Mouse (Mus musculus) Muller cell, postnatal 12 days (primary cell): ENCODE measurements around the gene Gm28372.

Experiments used
- DNase-seq: peaks from one replicate; pipeline ENCODE4 v3.0.0-alpha.2; 2015; ENCODE audit errors: inconsistent ontology term

The Gm28372 gene

GRCm38 (mm10) chr2:130411558-130412495 is 6.8 kb downstream of the Gm28372 start:
- peak; percentile 79 for DNase-seq

DNA sequence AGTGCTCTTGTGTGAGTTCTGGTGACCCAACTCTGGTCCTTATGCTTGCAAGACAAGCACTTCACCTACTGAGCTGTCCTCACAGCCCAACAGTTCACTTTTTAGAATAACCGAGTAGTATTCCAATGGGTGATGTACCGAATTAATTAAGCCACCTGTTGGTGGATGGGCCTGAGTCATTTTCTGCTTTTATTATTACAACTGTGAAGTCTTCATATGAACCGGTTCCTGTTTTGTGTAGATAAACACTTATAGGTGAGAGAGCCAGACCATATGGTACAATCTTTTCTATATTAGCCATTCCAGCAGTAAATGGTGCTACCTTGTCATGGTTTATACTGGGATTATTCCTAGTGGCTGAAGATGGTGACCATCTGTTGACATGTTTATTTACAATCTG is 7.7 kb downstream of the Gm28372 start:
- no peak for DNase-seq

DNA sequence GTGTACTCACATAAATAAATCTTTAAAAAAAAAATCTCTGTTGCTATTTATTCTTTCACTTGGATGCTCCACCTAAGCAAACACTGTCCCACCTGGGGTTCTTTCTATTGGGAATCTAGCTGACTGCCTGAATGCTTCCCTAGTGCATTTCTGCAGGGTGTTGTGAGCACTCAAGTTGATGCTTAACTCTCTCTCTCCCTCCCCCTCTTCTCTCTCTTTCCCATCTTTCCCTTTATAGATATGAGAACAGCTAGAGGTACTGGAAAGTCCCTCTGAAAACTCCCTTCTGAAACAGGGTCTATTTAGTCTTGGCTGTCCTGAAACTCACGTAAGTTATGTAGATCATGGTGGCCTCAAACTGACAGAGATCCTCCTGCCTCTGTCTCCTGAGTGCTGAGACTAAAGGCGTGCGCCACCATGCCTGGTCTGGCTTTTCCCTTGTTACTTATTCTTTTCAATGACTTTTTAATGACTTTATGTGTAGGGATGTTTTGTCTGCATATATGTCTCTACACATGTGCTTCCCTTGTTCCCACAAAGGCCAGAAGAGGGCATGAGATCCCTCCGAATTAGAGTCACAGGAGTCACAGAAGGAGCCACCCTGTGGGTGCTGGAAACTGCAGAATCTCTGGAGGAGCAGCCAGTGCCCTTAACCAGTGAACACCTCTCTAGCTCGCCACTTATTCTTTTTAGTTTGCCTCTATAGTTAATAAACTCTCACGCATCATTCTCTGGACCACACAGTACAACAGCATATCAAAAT is 9.2 kb downstream of the Gm28372 start:
- DNase-seq: no peak

DNA sequence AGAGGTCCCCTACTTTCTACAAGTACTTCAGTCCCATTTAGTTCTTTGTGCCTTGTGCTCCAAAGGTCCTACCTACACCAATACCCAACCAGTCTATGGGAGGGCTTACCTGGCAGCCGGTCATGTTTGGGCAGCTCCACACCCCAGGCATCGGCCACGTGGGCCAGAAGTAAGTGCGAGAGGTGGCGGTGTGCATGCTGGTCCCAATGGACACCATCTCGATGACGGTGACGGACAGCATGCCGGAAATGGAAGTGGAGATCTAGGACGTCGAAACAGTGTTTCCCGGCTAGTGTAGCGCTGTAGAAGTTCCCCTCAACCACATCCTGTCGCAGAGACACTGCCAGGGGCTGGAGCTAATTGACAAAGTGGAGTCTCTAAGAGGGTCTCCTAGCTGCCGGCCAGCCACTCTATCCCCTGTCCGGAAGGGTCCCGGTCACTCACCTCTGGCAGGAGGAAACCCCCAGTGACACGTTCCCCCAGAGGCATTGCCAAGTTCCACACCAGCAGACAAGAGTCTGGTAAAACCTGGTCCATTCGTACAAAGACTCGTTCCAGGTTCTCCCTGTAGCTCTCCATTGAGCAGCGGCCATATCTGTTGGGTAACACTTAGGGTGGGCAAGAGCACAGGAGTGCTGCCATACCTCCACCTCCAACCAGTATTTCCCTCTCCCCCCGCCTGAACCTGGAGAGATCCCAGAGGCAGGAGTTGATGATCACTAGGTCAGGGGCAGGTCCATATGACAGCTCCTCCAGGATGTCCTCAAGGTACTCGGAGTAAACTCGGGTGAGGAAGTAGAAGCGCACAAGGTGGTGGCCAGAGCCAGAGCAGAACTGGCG is 17.0 kb downstream of the Gm28372 start:
- DNase-seq: no peak

GRCm38 (mm10) chr2:130423397-130424125 is 18.5 kb downstream of the Gm28372 start:
- peak; percentile 80 for DNase-seq

GRCm38 (mm10) chr2:130424126-130424853 is 19.3 kb downstream of the Gm28372 start, which contains the start of the genes Vps16 and Pced1a:
Vps16 (plus strand) TSS chr2:130424339.
Pced1a (minus strand) TSS chr2:130424701.
- DNase-seq: peak; percentile 93

- DNase-seq: peak; percentile 31
Measured at GRCm38 (mm10) chr2:130425112-130425511, 20.1 kb downstream of the Gm28372 start.

- no peak for DNase-seq
Measured at GRCm38 (mm10) chr2:130429851-130430250, 24.8 kb downstream of the Gm28372 start.

GRCm38 (mm10) chr2:130430484-130430883 is 25.4 kb downstream of the Gm28372 start:
- DNase-seq: no peak

DNA sequence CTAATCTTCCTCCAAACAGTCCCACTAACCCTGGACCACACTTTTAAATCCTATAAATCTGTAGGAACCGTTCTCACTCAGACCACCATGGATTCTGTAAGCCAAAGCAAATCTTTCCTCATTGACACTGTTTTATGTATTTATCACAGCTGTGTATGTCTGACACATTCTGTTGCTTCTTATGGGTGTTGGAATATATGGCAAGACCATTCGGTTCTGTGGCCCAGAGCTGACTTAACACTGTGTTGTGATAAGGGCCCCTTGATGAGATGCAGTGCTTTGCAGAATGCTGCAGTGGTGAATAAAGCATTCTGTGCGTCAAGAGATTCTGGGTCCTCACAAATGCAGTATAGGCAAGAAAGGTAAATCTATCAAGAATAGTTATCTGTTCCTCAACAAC is 27.1 kb downstream of the Gm28372 start:
- no peak for DNase-seq

GRCm38 (mm10) chr2:130433152-130433551 is 28.1 kb downstream of the Gm28372 start:
- no peak for DNase-seq

- no peak for DNase-seq
Measured at GRCm38 (mm10) chr2:130436769-130437168, 31.7 kb downstream of the Gm28372 start.

DNA sequence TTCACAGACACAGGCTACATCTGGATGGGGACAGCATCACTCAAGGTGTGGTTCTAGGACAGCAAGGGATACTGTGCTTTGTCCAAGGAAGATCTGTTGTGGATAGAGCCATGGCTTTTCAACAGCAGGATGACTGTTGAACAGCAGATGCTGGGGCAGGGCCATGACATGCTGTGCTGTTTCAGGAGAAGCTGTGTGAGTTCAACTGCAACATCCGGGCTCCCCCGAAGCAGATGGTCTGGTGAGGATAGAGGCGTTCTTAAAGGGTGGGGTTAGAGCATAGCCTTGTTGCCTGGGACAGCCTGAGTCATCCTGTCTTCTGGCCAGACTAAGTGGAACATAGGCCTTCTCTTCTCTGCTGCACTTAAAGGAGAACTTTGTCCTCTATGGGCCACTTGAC is 33.8 kb downstream of the Gm28372 start:
- DNase-seq: no peak

DNA sequence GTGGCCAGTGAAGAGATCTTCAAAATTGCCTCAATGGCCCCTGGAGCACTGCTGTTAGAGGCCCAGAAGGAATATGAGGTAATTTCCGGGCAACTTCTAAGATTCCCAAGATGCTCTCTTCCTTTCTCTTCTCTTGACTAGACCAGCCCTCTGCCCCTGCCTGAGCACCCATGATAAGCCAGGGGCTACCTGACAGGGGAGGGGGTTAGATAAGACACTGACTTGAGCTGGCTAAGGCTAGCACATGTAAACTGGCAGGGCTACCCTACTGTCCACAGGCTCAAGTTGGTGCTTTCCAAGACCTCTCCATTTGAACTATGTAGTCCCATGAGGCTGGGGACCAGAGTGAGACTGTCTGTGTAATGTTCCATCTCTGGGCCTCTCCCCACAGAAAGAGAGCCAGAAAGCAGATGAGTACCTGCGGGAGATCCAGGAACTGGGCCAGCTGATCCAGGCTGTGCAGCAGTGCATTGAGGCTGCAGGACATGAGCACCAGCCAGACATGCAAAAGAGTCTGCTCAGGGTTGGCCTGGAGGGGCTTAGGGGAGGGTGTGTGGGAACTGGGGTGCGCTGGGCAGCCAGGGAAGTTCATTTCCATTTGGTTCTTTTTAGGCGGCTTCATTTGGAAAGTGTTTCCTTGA is 34.9 kb downstream of the Gm28372 start:
- DNase-seq: no peak

DNA sequence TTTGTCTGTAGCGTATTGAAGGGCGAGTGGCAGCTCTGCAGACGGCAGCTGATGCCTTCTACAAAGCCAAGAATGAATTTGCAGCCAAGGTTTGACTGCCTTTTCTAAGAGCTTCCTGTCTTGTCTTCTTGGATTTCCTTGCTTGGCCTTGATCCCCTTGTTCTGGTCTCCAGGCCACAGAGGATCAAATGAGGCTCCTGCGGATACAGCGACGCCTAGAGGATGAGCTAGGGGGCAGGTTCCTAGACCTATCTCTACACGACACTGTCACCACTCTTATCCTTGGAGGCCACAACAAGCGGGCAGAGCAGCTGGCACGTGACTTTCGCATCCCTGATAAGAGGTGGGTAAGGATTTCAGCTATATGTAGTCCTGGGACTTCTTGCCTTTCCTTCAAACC is 37.1 kb downstream of the Gm28372 start:
- DNase-seq: no peak

- no peak for DNase-seq
Measured at GRCm38 (mm10) chr2:130448449-130448848, 43.4 kb downstream of the Gm28372 start.

DNA sequence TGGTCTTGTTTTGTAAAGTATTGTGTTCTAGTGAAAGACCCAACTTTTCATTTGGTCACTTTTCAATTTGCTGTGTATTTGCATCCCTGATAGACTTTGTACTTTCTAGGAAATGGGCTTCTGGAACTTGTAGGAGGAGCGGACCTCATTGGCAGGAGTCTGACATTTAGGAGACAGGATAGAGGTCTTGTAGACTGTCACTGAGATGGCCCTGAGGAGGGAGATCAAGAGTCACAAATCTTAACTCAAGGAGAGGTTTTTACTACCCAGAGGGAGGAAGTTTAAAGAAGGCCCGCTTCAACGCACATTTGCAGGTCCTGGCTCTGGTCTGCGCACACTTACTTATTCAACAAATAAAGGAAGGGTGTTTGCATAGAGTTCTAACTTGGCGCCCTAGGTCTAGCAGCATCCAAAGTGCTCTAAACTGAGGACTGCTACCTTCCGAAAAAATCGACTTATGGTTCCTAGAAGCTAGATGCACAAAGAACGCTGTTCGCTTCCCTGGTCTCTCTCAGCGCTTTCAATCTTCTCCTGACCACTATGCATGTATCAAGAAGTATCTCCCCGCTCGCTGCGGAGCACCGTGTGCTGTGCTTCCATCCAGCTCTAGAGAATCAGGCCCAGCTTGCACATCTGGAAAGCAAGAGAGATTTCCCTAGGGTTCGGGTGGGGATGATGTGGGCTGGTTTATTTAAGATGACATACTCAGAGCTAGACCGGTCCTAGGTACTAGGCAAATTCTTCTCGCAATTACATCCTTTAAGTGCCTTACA is 44.2 kb downstream of the Gm28372 start:
- DNase-seq: peak; percentile 52

GRCm38 (mm10) chr2:130449794-130450433 is 44.9 kb downstream of the Gm28372 start, which contains the start of gene Ptpra:
Ptpra (plus strand) TSS chr2:130450278.
- DNase-seq: peak; percentile 92
